Mouse (Mus musculus): Measurements from ENCODE around the gene Aurkb. TPM values are rescaled to one million over a fixed set of nuclear protein-coding genes. Genes with fewer than 3 reads are reported as not detected.
A peak's percentile ranks its signal among the peaks of the same experiment; 100 is the strongest.

Aurkb gene
- polyA plus RNA-seq, 1 experiment from 2014 or later, result 199 TPM

DNA sequence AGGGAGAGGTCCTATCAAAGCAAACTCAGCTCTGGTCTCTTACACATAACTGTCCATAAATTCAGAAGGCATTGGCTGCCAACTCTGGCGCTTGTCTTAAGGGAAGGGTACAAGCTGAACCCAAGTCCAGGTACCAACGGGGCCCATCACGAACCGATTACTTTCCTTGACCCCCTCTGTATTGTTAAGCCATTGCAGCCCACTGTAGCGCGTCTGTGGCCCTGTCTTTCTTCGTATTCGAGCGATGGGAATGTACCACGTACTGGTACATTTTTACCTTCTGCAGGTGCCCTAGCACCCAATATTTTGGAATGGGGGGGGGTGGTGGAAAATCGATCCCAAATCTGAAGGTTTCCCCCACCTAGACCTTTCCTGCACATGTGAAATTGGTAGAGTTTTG is 26.8 kb downstream of the Aurkb start:
- no peaks in the 10 kb centered on the region for H3K9me3 ChIP-seq (ENCODE audit: control insufficient read depth, low read length)
- ATAC-seq (replicated peaks; ENCODE audit: low FRiP score) (no peak), DNase-seq (ENCODE audit: low spot score) (no peak)
- WGBS, result 82% methylated on average over 11 of the region's 11 CpGs
- peak overlapping the region; percentile 50 for H3K4me2 ChIP-seq (ENCODE audit: low read depth, low read length, severe bottlenecking)
- no peaks in the 10 kb centered on the region for H3K36me3 ChIP-seq (ENCODE audit: control insufficient read depth, insufficient read depth, low read length)
- H3K9ac ChIP-seq (ENCODE audit: low read length), result no peak overlapping the region
- H3K27ac ChIP-seq (ENCODE audit: low read depth, low read length), result 0 out of 2 replicates have a peak overlapping the region, but pooled peaks have one; percentile 58
- H3K4me1 ChIP-seq (replicated peaks; ENCODE audit: control insufficient read depth, insufficient read depth, low read length), result peaks cover 5% of the 10 kb centered on the region; the same call in 1 of the 2 replicates
- H3K27me3 ChIP-seq (ENCODE audit: control insufficient read depth, insufficient read depth, low read length), result no peaks in the 10 kb centered on the region
- peak overlapping the region; percentile 24 for H3K4me3 ChIP-seq (ENCODE audit: low read depth, low read length)

DNA sequence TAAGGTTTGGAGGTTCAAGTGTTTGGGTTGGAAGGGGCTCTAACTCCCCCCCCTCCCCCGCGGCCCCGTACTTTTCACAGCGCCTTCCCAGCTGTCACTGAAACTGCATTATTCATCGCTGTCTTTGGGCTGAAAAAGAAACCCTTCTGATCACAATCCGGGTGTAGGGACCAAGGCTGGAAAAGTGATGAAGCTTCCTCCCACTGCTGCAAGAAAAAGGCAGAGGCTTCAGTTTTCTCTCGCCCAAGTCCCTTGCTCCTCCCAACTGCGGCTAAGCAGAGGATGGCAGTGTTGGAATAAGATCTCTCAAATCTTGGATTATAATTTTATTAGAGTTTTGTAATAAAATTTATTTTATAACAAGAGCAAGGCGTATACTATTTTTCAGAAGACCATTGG is 27.2 kb downstream of the Aurkb start:
- Histone ChIP-seq H3K4me2 (ENCODE audit: low read depth, low read length, severe bottlenecking) (peak overlapping the region; percentile 50), H3K9ac (ENCODE audit: low read length) (peak overlapping the region; percentile 42; the same call in 1 of the 2 replicates), H3K4me3 (ENCODE audit: low read depth, low read length) (peak overlapping the region; percentile 24), H3K36me3 (ENCODE audit: control insufficient read depth, insufficient read depth, low read length) (no peaks in the 10 kb centered on the region), H3K4me1 (replicated peaks; ENCODE audit: control insufficient read depth, insufficient read depth, low read length) (peaks cover 5% of the 10 kb centered on the region; the same call in 1 of the 2 replicates), H3K27ac (ENCODE audit: low read depth, low read length) (peak overlapping the region; percentile 58; the same call in 1 of the 2 replicates), H3K27me3 (ENCODE audit: control insufficient read depth, insufficient read depth, low read length) (no peaks in the 10 kb centered on the region), H3K9me3 (ENCODE audit: control insufficient read depth, low read length) (no peaks in the 10 kb centered on the region)
- 12% methylated on average over 8 of the region's 9 CpGs for WGBS
- DNase-seq (ENCODE audit: low spot score), result no peak
- no peak for ATAC-seq (replicated peaks; ENCODE audit: low FRiP score)

DNA sequence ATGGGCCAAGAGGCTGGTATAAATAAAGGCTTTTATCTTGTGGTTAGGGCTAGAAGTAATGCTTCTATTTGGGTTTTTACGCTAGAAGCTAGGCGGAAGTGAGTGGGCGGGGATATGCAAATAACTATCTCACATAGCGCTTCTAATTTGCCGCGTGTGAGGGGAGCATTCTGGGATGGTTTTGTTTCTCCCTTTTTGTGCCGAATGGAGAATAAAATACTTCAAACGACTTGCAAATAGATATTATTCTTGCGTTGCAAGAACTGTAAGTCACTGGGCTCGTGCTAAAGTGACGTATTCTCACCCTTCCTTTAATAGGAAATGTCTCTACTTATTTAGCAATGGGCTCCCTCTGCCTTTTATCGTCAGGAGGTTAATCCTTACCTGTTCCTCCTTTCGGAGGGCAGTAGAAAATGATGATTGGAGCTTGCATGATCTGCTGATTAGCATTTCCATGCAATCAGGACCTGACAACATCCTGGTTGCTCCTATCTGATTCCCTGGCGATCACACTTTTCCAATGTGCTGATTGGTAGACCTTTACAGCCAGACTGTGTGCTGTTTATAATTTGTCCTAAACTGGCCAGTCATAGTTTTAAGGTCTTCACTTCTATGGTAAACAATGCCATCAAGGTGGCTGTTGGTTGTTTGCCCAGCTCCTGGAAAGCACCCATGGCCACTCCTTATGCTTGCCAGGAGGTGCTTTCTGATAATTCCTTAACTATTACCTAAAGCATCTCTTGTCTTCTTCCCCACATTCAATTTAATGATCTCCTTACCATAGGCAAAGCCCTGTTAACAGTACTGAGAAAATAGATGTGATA is 27.8 kb downstream of the Aurkb start:
- H3K27ac ChIP-seq (ENCODE audit: low read depth, low read length), result peak overlapping the region; percentile 86
- ATAC-seq (replicated peaks; ENCODE audit: low FRiP score), result peak; percentile 68

DNA sequence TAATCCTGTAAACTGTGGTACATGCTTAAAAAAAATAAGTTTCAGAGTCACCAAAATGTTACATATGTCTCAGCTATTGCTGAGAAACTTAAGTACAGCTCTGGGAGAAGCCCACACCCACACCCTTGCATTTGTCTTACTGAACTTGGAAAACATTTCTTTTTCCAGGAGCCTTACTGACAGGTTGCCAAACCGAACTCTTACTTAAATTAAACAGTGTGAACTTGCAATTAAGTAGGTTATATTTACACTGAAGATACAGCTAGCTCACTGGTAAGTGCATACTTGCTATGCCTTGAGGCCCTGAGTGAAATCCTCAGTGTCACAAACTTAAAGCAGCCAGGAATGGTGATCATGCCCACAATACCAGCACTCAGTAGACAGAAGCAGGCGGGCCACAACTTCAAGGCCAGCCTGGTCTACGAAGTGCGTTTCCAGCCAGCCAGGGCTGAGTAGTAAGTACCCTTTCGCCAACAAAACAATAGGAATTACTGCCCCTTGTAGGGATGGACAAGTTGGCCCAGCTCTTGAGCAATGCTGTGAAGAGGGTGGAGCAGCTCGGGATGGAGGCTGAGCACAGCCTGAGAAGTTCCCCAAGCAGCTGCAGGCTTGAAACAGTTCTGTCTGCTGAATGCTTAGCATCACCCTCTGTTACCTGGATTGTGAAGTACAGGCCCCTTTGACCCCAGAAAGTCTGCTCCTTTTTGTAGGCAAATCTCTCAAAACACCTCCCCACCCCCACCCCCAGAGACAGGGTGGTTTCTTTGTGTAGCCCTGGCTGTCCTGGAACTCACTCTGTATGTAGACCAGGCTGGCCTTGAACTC is 28.7 kb downstream of the Aurkb start:
- Histone ChIP-seq H3K27me3 (ENCODE audit: control insufficient read depth, insufficient read depth, low read length) (no peaks in the 10 kb centered on the region), H3K4me2 (ENCODE audit: low read depth, low read length, severe bottlenecking) (no peak overlapping the region), H3K4me1 (replicated peaks; ENCODE audit: control insufficient read depth, insufficient read depth, low read length) (peaks cover 5% of the 10 kb centered on the region; the same call in 1 of the 2 replicates), H3K9ac (ENCODE audit: low read length) (no peak overlapping the region), H3K9me3 (ENCODE audit: control insufficient read depth, low read length) (no peaks in the 10 kb centered on the region), H3K27ac (ENCODE audit: low read depth, low read length) (peak overlapping the region; percentile 86), H3K4me3 (ENCODE audit: low read depth, low read length) (no peak overlapping the region), H3K36me3 (ENCODE audit: control insufficient read depth, insufficient read depth, low read length) (no peaks in the 10 kb centered on the region)
- no peak for ATAC-seq (replicated peaks; ENCODE audit: low FRiP score)
- DNase-seq (ENCODE audit: low spot score), result no peak
- WGBS, result 47% methylated on average over 6 of the region's 6 CpGs

More for the DNA sequence above, 27.8 kb downstream of the Aurkb start:
- no peaks in the 10 kb centered on the region for H3K27me3 ChIP-seq (ENCODE audit: control insufficient read depth, insufficient read depth, low read length)
- no peaks in the 10 kb centered on the region for H3K36me3 ChIP-seq (ENCODE audit: control insufficient read depth, insufficient read depth, low read length)
- peak; percentile 78 for DNase-seq (ENCODE audit: low spot score)
- H3K9me3 ChIP-seq (ENCODE audit: control insufficient read depth, low read length), result no peaks in the 10 kb centered on the region
- H3K9ac ChIP-seq (ENCODE audit: low read length), result peak overlapping the region; percentile 72
- WGBS, result 0% methylated on average over 14 of the region's 14 CpGs
- peak overlapping the region; percentile 24; the same call in 1 of the 2 replicates for H3K4me3 ChIP-seq (ENCODE audit: low read depth, low read length)
- H3K4me1 ChIP-seq (replicated peaks; ENCODE audit: control insufficient read depth, insufficient read depth, low read length), result peaks cover 5% of the 10 kb centered on the region; the same call in 1 of the 2 replicates
- H3K4me2 ChIP-seq (ENCODE audit: low read depth, low read length, severe bottlenecking), result peak overlapping the region; percentile 50

DNA sequence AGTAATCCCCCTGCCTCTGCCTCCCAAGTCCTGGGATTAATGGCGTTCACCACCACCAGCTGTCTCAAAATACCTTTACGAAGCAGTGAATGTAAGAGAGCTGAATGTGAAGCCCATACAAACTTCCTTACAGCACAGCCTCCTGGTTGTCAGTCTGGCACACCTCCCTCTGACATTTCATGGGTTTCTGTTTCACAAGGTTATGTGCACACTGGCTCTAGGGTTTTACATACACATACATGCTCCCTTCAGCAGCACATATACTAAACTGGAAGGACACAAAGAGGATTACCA is 29.3 kb downstream of the Aurkb start:
- ATAC-seq (replicated peaks; ENCODE audit: low FRiP score) (no peak), DNase-seq (ENCODE audit: low spot score) (no peak)
- no peaks in the 10 kb centered on the region for H3K9me3 ChIP-seq (ENCODE audit: control insufficient read depth, low read length)
- H3K9ac ChIP-seq (ENCODE audit: low read length), result no peak overlapping the region
- no peaks in the 10 kb centered on the region for H3K27me3 ChIP-seq (ENCODE audit: control insufficient read depth, insufficient read depth, low read length)
- no peak overlapping the region for H3K4me2 ChIP-seq (ENCODE audit: low read depth, low read length, severe bottlenecking)
- peaks cover 5% of the 10 kb centered on the region; the same call in 1 of the 2 replicates for H3K4me1 ChIP-seq (replicated peaks; ENCODE audit: control insufficient read depth, insufficient read depth, low read length)
- no peak overlapping the region for H3K27ac ChIP-seq (ENCODE audit: low read depth, low read length)
- no peak overlapping the region for H3K4me3 ChIP-seq (ENCODE audit: low read depth, low read length)
- H3K36me3 ChIP-seq (ENCODE audit: control insufficient read depth, insufficient read depth, low read length), result no peaks in the 10 kb centered on the region
- 41% methylated on average over 2 of the region's 2 CpGs for WGBS

DNA sequence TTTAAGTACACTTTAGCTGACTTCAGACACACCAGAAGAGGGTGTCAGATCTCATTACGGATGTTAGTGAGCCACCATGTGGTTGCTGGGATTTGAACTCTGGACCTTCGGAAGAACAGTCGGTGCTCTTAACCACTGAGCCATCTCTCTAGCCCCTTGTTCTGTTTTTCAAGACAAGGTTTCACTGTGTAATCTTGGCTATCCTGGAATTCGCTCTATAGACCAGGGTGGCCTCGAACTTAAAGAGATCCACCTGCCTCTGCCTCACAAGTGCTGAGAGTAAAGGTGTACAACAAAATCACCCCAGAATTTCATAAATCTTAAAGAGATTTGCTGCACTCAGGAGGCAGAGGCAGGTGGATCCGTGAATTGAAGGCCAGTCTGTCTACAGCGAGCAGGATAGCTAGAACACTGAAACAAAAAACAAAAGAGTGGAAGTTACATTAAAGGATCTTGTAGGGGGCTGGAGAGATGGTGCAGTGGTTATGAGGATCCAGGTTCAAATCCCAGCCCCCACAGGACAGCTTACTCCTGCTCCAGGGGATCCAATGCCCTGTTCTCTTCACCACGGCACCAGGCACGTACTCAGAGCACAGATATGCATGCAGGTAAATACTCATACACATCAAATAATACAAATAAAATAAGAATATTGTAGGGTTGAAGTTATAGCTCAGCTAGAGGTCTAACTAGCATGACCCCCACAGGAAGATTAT is 30.5 kb downstream of the Aurkb start:
- no peaks in the 10 kb centered on the region for H3K9me3 ChIP-seq (ENCODE audit: control insufficient read depth, low read length)
- H3K27me3 ChIP-seq (ENCODE audit: control insufficient read depth, insufficient read depth, low read length), result no peaks in the 10 kb centered on the region
- H3K27ac ChIP-seq (ENCODE audit: low read depth, low read length), result no peak overlapping the region
- ATAC-seq (replicated peaks; ENCODE audit: low FRiP score) (no peak), DNase-seq (ENCODE audit: low spot score) (no peak)
- 45% methylated on average over 8 of the region's 9 CpGs for WGBS
- no peak overlapping the region for H3K4me3 ChIP-seq (ENCODE audit: low read depth, low read length)
- H3K4me1 ChIP-seq (replicated peaks; ENCODE audit: control insufficient read depth, insufficient read depth, low read length), result peaks cover 5% of the 10 kb centered on the region; the same call in 1 of the 2 replicates
- H3K4me2 ChIP-seq (ENCODE audit: low read depth, low read length, severe bottlenecking), result no peak overlapping the region
- H3K36me3 ChIP-seq (ENCODE audit: control insufficient read depth, insufficient read depth, low read length), result no peaks in the 10 kb centered on the region
- no peak overlapping the region for H3K9ac ChIP-seq (ENCODE audit: low read length)

DNA sequence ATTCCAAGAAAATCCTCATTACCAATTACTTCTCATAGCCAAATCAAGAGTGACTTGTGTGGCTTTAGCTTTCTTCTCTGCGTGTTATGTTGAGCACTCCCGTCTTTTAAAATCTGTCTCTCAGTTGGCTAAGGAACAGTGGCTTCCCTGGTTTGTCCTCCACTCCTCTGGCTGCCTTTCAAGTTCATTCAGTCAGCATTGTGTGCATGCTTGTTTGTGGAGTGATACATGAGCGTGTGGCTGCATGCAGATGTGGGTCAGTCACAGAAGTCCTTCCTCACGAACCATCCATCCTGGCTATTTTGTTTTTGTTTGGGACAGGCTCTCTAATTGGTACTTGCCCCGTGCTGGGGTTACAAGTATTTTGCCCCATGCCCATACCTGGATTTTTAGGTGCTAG is 31.1 kb downstream of the Aurkb start:
- Histone ChIP-seq H3K27me3 (ENCODE audit: control insufficient read depth, insufficient read depth, low read length) (no peaks in the 10 kb centered on the region), H3K36me3 (ENCODE audit: control insufficient read depth, insufficient read depth, low read length) (no peaks in the 10 kb centered on the region), H3K9me3 (ENCODE audit: control insufficient read depth, low read length) (no peaks in the 10 kb centered on the region), H3K4me1 (replicated peaks; ENCODE audit: control insufficient read depth, insufficient read depth, low read length) (peaks cover 5% of the 10 kb centered on the region; the same call in 1 of the 2 replicates), H3K4me2 (ENCODE audit: low read depth, low read length, severe bottlenecking) (no peak overlapping the region), H3K9ac (ENCODE audit: low read length) (no peak overlapping the region), H3K27ac (ENCODE audit: low read depth, low read length) (no peak overlapping the region), H3K4me3 (ENCODE audit: low read depth, low read length) (no peak overlapping the region)
- WGBS, result 77% methylated on average over 5 of the region's 5 CpGs
- DNase-seq (ENCODE audit: low spot score) (no peak), ATAC-seq (replicated peaks; ENCODE audit: low FRiP score) (no peak)

DNA sequence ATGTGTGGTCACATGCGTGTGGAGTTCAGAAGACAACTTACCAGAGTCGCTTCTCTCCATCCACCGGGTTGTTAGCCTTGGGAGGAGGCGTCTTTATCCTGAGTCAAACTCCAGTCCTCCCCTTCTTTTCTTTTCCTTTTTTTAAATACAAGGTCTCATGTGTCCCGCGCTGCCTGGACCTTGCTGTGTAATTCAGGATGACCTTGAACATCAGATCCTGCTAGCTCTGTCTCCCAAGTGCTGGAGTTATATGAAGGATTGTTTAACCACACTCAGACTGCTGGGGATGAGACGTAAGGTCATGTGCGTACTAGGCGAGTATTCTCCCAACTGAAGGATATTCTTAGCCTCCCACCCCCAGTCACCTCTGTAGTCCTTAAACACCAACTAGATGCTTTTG is 31.9 kb downstream of the Aurkb start:
- WGBS, result 83% methylated on average over 9 of the region's 9 CpGs
- Histone ChIP-seq H3K4me2 (ENCODE audit: low read depth, low read length, severe bottlenecking) (no peak overlapping the region), H3K4me1 (replicated peaks; ENCODE audit: control insufficient read depth, insufficient read depth, low read length) (peaks cover 3% of the 10 kb centered on the region; the same call in 1 of the 2 replicates), H3K27me3 (ENCODE audit: control insufficient read depth, insufficient read depth, low read length) (no peaks in the 10 kb centered on the region), H3K36me3 (ENCODE audit: control insufficient read depth, insufficient read depth, low read length) (no peaks in the 10 kb centered on the region), H3K9ac (ENCODE audit: low read length) (no peak overlapping the region), H3K4me3 (ENCODE audit: low read depth, low read length) (no peak overlapping the region), H3K27ac (ENCODE audit: low read depth, low read length) (no peak overlapping the region), H3K9me3 (ENCODE audit: control insufficient read depth, low read length) (no peaks in the 10 kb centered on the region)
- DNase-seq (ENCODE audit: low spot score), result no peak
- no peak for ATAC-seq (replicated peaks; ENCODE audit: low FRiP score)

All from forebrain, embryonic 11.5 days (tissue).